Mouse (Mus musculus) yolk sac, embryonic 10.5 days (tissue): Measurements from ENCODE around the gene Elmo3.
"Not testable (repeated sequence)": the region's sequence is repeated elsewhere in the genome, so short reads cannot be mapped to it uniquely, and the experiment has no call there.

Experiments used
- DNase-seq: peaks from one replicate; pipeline ENCODE4 v3.0.0-alpha.2; 2017; ENCODE audit warnings: low spot score

Gene Elmo3

DNA sequence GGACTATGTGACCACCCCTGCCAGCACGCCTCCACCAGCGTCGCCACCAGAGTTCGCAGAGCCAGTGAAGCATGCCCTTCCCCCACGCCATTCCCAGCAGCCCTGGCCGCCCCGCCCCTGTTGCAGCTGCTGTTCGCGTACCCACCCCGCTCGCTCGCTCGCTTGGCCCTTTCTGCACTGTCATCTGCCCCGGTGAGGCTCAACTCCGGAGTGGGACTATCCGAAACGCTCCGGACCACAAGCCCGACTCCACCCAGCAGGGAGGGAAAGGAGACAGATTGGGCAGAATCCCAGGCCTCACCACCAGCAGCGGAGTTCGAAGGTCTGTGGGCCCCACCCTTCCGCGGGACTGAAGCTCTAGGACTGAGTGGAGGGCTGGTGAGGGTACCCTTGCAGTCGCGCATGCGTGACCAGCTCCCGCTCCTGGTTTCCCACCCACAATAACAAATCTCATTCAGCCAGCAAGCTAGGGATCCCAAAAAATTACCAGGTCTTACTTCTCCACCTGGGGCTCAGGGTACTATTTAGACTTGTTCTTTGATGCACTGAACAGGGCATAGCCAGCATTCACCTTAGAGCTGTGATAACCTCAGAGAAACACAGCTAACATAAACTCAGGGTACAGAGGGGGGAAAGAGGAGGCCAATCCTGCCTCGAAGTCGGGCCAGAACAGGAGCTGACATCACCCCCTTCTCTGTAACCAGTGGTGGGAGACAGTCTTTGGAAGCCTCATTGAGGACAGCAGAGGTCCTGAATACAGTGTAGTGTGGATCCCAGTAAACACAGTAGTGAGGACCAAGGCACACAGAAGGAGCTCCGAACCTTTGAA is 28.9 kb upstream of the Elmo3 start:
- peak; percentile 64 for DNase-seq

DNA sequence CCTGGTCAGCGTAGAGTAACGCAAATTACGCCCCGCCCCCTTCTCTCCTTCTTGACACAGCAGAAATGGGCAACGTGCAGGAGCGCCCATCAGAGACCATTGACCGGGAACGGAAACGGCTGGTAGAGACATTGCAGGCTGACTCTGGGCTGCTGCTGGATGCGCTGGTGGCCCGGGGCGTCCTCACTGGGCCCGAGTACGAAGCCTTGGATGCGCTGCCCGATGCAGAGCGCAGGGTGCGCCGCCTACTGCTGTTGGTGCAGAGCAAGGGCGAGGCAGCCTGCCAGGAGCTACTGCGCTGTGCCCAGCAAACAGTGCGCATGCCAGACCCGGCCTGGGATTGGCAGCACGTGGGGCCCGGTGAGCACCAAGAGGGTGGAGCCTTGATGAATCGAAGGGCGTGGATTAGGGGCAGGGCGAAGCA is 26.5 kb upstream of the Elmo3 start:
- no peak for DNase-seq

DNA sequence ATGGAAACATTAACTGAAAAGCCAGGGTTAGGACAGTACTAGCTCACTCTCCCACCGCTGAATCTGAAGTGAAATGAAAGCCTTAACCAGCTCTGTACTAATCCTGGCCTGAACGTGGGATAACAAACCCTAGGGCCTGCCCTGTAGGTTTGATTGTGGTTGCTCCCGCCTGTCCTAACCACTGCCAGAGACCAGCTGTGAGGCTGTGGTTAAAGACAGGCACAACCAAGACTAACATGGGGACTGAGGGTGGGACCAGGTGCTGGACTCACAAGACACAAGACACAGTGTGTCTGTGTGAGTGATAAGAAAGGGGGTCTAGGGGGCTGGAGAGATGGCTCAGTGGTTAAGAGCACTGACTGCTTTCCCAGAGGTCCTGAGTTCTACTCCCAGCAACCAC is 24.8 kb upstream of the Elmo3 start:
- DNase-seq = no peak

DNA sequence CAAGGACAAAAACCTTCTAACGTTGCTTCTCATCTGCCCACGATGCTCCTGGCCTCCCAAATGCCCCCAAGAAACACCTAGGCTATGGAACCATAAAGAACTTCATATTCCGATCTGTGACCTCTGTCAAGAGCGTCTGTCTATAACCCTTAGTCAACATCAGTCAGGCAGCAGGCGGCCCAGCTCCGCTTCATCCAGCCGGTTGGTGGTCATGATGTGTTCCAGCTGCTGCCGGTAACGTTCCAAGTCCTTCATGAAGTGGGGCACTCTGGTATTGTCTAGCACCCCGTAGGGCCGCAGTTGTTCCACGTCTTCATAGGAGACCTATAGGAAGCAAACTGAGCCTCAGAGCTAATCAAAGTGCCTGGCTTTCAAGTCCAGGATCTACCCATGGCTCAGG is 23.6 kb upstream of the Elmo3 start:
- DNase-seq = no peak

DNA sequence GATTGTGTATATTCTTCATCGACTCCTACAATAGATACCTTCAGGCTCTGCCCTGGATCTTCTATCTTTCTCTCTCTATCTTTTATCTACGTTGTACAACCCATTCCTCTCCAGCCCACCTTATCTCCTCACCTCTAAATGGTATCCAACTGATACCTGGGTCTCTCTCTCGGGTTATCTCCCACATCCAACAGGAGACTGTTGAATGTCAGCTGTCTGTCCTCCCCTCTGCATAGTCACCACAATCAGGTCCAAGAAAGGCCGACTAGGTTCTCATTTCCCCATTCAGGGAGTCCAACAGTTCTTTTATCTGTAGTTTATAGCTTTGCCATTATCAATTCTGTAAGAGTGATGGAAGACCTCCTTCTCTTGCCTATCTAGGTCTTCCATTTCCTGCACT is 23.2 kb upstream of the Elmo3 start:
- no peak for DNase-seq

DNA sequence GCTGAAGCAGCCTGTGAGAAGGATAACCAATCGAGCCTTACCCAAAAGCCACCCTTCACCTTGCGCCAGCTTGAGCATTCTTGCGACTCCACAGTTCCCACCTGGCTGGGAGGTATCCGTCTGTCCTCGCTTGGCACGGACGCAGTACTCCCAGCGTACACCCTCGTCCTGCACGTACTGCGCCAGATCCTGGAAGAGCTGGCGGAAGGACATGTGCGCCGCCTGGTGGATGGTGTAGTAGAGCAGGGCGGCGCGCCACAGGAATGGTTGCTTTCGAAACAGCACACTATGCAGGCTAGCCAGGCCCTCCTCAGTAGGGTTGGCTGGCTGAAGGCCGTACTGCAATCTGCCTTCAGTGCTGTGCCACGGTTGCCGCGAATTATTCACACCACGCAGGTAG is 22.3 kb upstream of the Elmo3 start:
- DNase-seq = peak; percentile 41

DNA sequence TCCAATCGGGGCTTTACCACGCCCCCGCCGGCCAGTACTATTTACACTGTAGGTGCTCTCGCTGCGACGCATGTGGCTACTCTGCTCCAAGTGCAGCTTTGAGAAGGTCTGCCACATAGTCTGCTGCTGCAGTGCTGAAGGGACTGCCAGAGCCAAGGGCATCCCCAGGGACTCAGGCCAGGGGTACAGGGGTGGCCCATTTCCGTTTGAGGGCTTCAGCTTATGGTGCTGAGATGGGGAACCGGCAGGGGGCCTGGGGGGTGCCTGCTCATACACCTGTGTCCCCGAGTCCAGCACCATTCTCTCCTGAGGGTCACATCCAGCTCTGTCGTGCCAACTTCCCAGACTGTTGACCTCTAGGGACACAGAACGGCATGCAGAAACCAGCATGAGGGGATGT is 19.9 kb upstream of the Elmo3 start:
- DNase-seq = no peak

DNA sequence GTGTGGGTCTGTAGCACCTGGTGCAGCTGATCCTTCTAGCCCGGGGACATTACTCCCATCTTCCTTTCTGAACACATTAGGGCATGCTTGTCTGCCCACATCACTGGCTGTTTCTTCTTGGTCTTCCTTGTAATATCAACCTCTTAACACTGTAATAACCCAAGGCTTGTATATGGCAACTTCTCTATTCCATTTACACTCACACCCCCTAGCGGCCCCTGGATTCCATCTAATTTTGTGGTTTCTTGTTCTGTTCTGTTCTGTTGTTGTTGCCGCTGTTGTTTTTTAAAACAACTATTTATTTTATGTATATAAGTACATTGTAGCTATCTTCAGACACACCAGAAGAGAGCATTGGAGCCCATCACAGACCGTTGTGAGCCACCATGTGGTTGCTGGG is 18.5 kb upstream of the Elmo3 start:
- no peak for DNase-seq

DNA sequence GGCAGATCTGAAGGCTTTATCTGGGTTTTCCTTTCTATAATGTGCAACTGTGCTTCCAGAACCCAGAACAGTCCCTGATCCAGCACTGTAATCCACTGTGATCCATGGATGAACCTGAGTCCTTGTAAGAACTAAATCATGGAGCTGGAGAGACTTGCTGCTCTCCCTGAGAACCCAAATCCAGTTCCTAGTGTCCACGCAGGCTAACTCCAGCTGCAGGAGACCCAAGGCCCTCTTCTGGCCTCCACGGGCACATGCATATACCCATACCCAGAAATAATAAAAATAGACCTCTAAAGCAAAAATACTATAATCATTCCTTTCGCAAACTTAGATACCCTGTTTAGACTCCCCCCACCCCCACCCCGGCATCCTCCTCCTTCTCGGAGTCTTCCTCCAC is 17.2 kb upstream of the Elmo3 start:
- DNase-seq = no peak

DNA sequence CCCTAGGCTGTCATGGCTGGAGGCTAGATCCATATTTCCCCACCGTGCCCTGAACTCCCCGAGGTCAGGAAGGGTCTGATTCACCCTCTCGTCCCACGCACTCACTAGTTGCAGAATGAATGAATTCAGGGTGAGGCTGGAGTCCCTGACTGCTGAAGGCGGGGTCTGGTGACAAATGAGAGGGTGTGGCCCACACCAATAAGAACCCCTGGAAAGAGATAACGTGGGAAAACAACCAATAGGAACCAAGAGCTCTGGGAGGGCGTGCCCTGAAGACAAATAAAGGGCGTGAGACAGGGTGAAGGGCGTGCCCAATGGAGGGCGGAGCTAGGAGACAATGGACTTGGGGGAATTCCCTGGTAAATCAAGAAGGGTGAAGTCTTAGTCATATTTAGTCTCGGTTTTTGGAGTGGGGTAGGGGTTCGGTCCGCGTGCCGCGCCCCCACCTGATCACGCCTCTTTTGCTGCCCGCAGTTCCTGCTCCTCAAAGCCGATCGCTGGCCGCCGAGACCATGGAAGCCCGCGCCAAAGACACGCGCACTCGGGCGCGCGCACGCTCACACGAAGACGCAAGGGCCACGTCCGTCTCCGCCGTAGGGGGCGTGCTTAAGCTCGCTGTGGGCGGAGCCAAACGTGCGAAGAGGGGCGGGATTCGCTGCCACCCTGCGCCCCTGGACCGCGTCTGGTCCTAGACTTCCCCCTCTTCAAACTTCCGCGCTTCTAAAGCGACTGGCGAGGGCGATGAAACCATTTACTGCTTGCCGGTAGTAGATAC is 16.3 kb upstream of the Elmo3 start:
- peak; percentile 91 for DNase-seq

DNA sequence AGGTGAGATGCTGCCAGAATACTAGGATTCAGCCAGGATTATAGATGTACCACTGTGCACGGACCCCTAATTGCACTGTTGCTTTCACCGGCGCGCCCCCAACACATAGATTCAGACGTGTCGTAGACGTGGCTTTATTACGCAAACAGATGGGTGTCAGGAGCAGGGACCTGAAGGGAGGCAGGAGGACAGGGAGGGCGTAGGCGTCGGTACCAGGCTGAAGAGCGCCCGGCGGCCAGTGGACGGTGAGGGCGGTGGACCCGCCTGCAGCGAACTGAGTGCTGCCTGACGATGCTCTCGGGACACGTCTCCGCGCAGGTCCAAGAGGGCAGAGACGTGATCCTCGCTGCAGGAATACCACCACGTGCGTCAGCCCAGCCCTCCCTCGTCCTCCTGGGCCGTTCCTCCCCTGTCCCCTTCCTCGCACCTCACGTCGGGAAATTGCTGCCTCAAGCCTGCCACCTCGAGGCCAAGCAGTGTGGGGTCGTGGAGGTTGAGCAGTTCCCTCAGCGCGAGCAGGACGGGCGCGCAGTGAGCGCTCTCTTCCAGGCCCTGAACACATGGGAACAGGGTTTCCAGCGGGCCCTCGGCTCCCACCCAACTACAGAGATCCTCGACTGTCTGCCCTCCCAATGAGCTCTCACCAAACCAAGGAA is 15.5 kb upstream of the Elmo3 start, which contains the start of gene 4931428F04Rik:
Gene 4931428F04Rik (minus strand): TSS at position 60 of the 656 bp plus-strand sequence.
- DNase-seq = peak; percentile 45

DNA sequence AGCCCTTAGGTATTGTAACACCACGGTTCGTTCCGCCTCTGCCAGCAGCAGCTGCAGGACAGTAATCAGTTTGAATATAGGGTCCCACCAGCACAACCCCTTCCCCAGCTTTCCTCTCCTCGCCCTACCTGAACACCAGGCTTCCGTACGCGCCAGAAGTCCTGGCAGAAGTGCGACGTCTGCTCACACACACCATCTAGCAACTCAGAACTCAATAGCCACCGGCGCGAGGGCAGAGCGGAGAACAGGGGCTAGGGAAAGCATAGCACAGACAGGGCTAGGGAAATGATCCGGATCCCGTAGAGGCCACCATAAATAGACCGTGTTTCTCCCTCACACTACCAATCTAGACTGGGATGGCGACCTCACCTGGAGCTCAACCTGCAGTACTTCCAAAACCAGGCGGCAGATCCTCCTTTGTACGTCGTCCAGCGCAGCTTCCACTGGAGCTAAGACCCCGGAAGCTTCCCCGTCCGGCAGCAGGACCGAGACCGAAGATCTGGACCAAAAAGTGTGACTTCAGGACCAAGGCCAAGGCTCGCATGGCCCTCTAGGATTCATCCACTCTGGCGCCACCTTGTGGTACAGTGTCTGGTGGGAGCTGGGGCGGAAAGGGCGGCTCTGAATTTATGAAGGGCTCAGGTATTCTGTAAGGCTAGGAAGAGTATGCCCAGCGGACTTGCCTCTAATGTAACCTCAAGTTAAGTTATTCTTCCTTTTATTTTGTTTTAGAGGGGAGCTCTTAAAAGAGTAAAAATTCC is 14.7 kb upstream of the Elmo3 start:
- peak; percentile 78 for DNase-seq

DNA sequence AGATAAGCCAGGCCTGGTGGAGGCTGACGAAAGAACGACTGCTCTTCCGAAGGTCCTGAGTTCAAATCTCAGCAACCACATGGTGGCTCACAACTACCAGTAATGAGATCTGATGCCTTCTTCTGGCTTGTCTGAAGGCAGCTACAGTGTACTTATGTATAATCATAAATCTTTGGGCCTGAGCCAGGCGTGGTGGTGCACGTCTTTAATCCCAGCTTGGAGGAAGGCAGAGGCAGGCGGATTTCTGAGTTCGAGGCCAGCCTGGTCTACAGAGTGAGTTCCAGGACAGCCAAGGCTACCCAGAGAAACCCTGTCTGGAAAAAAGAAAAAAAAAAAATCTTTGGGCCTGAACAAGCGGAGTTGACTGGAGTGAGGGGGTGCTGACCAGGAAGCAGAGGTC is 14.0 kb upstream of the Elmo3 start:
- DNase-seq = not testable (repeated sequence)

DNA sequence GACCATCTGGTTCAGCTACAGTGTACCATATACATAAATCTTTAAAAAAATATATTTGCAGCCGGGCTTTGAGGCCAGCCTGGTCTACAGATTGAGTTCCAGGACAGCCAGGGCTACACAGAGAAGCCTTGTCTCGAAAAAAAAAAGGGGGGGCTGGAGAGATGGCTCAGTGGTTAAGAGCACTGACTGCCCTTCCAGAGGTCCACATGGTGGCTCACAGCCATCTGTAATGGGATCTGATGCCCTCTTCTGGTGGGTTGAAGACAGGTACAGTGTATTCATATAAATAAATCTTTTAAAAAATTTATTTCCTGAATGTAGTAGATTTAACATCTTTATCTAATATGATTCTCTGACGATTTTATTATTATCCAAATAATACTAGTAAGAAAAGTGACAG is 13.6 kb upstream of the Elmo3 start:
- not testable (repeated sequence) for DNase-seq

DNA sequence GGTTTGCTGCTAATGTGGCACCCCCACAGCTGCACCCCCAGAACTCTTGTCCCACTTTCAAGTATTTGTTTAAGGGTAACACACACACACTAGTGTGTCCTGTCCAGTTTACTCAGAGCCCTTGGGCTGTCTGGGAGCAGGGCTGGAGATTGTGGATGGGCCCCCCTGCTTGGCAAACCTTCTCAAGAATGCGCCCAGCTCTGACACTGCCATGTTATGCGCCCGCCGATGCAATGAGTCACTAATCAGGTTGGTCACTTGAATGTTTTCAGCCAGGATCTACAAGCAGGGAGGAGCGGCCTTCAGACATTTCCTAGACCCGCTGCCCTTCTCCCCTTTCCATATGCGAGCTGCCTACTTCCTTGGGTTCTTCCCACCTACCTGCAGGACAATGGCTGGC is 12.9 kb upstream of the Elmo3 start:
- DNase-seq = no peak

DNA sequence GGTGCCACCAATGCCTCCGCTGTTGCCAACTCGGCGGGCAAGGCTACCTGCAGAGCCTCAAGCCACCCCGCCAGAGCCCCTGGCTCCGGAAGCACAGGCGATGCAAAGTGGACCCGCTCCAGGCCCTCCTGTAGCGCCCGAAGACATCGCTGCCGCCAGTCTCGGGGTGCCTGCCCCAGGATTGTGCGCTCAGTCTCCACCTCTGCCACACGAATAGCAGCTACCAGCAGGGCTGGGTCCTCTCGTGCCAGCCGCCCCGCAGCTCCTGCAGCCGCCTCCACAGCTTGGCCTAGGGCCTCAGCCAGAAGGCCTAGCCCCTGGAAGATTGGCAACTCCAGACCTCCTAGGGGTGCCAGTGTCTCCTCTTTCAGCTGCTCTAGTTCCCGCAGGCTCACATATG is 12.0 kb upstream of the Elmo3 start:
- no peak for DNase-seq

DNA sequence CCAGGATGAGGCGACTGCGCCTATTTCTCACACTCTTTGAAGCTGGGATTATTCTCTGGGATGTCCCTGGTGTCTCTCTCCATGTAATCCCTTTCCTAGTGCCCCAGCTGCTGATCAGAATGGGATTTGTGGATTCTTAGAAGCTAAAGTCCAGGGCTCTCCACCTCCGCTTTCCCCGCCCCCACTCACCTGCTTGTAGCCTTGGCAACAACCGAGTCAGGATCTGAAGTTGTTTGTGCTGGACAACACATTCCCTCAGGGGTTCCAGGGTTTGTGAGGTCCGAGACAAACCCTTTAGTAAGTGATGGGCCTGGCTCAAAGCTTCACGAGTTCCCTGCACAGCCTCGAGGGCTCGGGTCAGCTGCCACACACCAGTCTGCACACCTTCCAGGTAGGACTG is 10.6 kb upstream of the Elmo3 start:
- DNase-seq = no peak

DNA sequence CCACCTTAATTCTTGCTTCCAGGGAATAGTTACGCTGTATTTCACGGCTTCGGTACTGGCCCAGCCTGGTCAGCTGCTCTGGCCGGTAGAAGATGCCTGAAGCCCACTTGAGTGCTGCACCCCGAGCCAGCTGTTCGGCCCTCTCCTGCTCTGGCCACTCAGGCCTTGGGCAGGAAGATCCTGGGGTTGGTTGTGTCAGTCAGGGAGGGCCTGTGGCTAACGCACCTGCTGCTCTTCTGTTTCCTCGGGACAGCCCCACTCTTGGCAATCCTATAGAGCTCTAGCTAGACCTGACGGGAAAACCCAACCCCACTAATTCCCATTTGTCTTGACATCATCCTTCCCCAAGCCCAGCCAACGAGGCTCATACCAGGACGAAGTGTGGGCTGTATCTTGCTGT is 10.1 kb upstream of the Elmo3 start:
- no peak for DNase-seq

DNA sequence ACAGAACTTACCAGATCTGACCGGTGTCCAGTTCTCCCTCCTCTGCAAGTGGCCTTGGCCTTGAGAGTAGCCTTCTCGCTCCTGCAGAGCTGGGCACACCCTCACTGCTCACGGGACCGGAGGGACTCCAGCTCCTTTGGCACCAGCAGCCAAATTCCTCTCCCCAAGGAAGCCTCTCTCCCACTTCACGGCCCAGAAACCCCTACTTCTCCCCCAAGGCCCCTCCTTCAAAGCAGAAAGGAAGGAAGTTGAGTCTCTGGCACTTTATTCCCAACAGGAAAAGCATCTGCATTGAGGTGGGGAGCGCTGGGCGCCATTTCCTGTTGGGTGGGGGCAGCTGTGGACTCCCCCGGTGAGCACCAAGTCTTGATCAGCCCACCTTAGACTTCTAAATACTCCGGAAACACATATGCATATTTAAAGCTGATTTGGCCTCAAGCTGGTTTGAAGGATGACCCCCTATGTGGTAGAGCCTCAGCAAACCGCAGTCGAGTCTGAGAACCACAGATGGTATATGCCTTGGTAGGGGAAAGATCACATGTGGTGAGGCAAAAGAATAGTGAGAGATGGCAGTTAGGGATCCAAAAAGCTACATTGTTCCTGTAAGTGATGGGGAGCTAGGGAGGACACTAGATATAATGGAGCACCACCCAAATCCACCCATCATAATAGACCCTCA is 9.4 kb upstream of the Elmo3 start, which contains the start of gene Exoc3l:
Gene Exoc3l (minus strand): TSS at position 207 of the 679 bp plus-strand sequence.
- DNase-seq = no peak

DNA sequence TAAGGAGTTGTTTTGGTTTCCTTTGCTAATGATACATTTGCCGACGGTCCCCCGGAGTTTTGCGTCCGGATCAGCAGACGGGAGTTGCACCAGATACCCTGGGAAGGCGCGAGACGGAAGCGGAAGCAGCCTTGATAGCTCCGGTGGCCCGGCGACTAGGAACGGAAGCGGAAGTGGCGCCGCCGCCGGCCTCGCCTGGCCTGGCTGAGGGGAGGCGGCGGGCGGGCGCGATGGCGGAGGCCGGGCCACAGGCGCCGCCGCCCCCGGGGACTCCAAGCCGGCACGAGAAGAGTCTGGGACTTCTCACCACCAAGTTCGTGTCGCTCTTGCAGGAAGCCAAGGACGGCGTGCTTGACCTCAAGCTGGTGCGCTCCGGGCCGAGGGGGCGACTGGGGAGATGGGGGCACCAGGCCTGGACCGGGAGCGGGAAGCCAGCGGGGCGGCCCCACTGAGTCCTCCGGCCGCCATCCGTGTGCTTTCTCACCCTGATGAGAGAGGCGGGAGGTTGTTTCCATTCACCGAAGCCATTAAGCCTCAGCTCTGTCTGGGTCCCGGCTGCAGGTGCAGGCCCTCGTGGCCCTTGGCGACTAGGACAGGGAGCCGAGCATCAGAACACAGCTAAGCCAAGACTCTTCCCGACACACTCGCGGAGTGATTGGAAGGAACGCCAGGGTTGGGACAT is 7.7 kb upstream of the Elmo3 start, which contains the start of gene E2f4:
Gene E2f4 (plus strand): TSS at position 153 of the 682 bp plus-strand sequence.
- DNase-seq = peak; percentile 89
